Mouse (Mus musculus): ENCODE measurements around the gene Pjvk.
"Not testable (repeated sequence)": the region's sequence is repeated elsewhere in the genome, so short reads cannot be mapped to it uniquely, and the experiment has no call there.

Gene Pjvk

DNA sequence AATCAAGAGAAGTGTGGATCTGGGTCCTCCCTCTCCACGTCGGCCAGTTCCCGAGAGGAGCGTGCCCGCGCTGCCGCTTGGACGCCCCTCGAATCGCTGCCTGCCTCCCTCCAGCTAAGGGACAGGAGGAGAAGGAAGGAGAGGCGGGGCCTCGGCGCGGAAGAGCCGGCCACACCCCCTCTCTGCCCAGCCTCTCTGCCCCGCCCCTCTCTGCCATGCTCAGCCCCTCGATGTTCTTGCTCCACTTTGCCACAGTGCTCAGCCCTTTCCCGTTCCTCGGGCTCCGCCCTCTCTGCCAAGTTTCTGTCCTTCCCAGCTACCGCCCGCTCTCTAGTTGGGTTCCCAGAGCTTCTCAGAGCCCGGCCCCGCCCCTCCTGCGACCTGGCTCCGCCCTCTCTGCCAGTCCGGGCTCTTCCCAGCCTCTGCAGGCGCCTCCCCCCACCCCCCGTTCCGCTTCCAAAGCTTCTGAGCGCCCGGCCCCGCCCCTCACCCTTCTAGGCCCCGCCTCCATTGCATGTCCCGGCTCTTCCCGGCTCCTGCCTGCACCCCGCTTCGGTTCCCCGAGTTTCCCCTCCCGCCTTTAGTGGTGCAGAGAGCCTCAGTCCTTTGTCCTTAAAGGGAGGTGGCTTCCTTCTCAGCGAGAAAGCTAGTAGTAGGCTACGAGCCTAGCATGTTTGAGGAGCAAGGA lies at the start of gene Pjvk, which contains the start of gene Prkra:
Gene Pjvk, plus strand, starts transcription at position 594 of the 688 bp plus-strand sequence.
Gene Prkra, minus strand, starts transcription at position 133 of the 688 bp plus-strand sequence.
- peak; percentile 99 for DNase-seq (ENCODE audit: low read depth, low spot score)

DNA sequence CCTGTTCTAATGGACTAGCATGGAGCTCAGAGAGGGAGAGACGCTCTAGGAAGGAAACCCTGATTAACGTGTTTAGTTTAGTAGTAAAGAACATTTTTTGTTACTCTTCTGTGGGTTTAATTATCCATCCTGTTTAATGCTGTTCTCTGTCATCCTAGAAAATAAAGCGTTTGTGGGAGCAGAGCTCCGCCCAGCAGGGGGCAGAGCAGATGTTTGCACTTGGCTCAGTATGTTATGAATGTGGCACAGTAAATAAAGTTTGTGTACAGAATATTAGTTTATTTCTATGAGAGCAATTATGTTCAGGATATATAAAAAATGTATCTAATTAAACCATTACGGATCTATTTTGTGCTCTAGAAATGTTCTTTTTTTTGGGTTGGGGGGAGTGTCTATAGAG lies 49.1 kb upstream of the Pjvk start:
- DNase-seq (ENCODE audit: low read depth, low spot score), result peak; percentile 26

DNA sequence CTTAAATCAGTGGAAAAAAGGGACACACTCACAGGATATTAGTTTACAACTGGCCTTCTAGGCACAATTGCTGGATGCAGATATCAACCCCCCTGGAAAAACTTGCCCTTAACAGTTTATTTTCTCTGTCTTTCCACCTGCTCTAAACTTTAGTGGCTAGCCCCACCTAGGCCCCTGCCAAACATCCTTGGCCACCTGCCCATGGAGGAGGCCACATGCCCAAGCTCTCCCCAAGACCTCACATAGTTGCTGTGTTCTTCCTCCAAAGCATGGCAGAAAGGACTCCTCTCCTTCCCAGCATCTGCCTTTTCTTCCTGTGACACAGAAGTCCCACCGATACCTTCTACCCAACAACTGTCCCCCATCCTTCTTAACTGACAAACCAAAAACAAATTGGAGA lies 46.0 kb upstream of the Pjvk start:
- DNase-seq (ENCODE audit: low read depth, low spot score), result no peak

DNA sequence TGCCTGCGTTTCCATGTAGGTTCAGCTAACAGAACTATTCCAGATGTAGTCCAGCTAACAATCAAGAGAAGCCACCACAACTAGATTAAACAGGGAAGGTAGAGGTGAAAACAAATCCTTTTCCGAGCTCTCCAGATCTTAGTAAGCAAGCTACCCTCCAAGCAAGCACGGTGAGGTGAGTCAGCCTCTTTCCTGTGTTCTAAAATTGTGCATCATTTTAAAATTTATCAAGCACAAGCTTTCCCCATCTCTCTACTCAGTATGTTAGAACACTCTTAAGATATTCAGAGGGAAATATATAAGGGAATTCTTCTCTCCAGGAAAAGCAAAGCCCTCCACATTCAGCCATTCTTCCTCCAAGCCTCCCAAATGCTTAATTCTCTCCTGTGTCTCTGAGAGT lies 41.6 kb upstream of the Pjvk start:
- DNase-seq (ENCODE audit: low read depth, low spot score), result peak; percentile 36

DNA sequence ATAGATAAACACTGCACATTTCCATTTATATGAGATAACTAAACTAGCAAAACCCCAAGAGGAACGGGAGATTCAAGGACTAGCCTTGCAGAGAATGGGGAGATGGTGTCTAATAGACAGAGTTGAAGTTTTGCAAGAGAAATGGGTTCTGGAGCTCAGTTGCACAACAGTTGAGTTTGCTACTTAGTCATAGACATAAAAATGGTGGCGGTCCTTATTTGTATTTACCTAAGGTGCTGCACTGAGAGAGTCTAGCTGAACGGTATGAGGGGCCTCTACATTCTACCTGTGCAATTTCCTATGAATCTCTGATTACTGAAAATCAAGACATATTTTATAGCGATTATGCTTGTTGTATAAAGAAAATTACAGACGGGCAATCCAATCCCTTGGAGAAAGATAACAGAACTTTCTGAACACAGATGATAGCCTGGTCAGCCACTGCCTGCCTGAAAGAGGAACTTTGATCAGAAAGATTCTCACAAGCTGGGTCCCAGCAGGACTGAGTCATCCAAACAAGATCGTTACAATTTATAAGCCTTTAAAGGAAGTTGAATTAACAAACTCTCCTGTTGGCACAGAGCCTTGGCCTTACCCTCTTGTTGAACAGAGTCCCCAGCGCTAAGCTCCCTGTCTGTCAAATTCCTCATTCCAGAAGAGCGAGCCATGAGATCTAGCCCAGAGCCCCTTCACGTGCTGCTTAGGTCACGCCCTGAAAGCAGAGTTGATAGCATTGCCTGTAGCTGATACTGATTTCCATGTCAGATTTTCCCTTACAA lies 37.8 kb upstream of the Pjvk start:
- no peak for DNase-seq (ENCODE audit: low read depth, low spot score)

DNA sequence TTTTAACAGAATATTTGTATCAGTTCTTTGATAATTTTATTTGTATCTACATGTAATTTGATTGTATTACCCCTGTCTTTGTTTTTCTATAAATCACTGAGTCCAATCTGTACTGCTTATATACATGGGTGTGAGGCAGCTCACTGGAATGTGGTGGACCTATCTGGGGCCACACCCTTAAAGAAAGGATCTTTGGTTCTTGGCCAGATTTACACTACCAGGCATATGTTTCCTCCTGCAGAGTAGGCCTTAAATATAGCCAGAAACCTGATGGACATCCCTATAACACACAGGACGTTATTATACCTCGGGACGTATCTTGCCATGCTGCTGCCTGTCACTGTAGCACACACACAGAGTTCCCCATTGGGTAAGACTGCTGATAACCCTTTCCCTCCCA lies 36.3 kb upstream of the Pjvk start:
- no peak for DNase-seq (ENCODE audit: low read depth, low spot score)

DNA sequence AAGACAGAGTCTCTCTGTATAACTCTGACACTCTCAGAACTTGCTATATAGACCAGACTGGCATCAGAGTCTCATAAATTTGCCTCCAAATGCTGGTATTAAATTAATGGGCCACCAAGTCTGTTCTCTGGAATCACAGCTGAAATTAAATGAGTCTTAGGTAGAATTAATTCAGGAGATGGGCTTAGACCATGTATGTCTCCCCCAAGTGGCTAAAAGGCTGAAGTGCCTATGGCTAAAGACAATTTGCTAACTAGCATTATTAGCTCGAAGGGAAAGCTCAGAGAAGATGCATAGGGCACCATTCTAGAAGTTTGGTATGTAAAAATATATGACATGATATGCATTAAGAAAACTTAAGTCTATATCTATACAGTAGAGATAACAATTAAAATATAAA lies 30.2 kb upstream of the Pjvk start:
- peak; percentile 78 for DNase-seq (ENCODE audit: low read depth, low spot score)

DNA sequence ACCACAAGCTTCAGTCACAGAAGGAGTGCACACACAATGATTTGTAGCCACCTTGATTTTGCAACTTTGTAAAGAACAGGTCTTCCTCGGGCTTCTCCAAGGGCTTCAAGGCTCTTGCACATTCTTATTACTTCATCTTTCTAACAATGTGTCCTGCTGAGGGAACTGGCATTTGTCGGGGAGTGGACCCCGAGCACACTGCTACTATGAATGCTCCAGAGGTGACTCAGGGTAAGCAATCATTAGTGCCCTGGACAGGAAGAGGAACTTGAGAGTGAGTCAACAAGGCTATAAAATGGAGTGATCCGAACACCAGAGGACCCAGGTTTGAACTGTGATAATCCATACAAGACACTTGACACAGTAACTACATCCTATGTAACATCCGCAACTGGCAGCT lies 28.1 kb upstream of the Pjvk start:
- DNase-seq (ENCODE audit: low read depth, low spot score), result no peak

DNA sequence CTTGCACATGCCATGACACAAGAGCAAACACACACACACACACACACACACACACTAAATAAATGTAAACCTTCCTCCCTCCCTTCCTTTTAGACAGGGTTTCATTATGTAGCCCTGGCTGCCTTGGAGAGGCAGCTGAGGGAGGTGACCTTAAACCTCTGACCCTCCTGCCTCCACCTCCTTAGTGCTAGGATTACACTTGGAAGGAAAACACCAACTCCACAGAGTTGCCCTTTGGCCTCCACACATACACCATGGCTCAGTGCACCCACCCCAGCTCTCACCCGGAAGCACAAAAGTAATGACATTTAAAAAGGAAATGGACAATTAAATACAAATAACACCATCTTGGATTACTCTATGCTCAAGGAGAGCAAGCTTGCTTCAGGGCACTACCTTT lies 26.6 kb upstream of the Pjvk start:
- no peak for DNase-seq (ENCODE audit: low read depth, low spot score)

DNA sequence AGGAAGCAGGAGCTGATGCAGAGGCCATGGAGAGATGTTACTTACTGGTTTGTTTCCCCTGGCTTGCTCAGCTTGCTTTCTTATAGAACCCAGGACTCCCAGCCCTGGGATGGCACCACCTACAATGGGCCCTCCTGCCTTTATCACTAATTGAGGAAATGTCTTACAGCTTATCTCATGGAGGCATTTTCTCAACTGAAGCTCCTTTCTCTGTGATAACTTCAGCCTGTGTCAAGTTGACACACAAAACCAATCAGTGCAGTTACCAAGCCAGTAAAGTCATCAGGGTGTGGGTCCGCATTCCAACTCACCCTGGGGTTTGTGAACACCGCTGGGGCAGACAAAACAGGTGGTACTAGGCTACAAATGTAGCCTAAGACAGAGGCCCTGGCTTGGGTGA lies 26.0 kb upstream of the Pjvk start:
- DNase-seq (ENCODE audit: low read depth, low spot score), result not testable (repeated sequence)

DNA sequence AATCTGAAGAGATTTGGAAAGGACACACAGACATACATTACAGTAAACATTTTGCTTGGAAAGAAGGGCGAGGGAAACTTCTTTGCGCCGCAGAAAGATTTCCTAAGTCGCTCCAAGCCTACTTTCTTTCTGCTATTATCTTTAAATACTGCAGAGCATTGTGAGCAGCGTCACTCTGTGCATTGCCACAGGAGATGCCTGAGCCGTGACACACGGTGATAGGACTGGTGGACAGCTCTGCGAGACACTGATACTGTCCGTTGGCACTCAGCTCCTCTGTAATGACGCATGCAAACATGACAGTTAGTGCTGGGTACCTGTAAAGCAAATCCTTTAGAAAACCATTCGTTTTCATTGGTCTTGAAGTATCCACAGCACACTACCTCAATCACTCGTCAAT lies 18.0 kb upstream of the Pjvk start:
- DNase-seq (ENCODE audit: low read depth, low spot score), result no peak

DNA sequence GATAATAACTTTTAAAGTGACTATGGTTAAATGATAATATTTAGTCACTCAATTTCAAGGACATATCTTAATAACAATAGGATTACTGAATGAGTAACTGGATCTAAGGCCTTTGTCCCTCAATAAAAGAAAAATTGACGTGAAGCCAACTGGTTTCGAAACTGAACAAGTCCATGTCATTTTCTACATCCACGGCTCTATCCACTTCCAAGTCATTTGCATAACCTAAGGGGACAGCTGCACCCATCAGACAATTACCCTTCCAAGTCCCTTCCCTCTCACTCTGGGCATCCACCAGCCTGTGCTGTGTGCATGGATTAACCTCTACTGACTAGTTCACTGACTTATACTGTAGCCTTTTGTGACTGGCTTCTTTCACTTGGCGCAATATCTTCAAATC lies 16.7 kb upstream of the Pjvk start:
- DNase-seq (ENCODE audit: low read depth, low spot score), result no peak

DNA sequence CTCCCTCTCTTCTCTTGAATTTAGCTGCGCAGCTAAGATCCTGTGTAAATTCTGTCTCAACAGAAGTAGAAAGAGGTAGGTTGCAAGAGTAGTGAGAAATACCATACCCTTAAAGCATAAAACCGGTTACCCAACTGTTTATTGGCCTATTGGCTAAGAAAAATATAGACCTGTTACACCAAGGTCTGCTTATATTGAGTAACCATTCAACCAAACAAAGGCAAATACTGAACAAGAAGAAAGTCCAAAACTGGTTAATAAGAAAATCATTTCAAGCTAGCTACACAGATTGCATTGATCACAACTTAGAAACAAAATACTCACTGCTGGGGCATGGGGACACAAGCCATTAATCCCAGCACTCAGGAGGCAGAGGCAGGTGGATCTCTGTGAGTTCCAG lies 8.6 kb upstream of the Pjvk start:
- DNase-seq (ENCODE audit: low read depth, low spot score), result no peak

DNA sequence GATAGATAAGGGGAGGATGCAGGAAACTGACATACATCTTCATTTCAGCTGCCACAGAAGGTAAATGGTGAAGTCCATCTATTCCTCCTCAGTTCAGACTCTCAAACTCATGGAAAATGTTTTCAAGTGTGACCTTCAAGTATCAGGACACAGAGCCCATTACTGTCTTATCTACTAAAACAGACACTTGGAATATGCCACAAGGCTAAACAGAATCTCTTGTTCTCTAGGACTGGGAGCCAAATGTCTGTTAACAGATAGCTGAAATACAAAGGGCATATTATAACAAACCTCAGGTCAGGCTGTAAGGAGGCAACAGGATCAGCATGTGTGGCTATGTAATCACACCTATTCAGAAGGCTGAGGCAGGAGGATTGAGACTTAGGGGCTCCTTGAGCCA lies 4.5 kb upstream of the Pjvk start:
- DNase-seq (ENCODE audit: low read depth, low spot score), result no peak

DNA sequence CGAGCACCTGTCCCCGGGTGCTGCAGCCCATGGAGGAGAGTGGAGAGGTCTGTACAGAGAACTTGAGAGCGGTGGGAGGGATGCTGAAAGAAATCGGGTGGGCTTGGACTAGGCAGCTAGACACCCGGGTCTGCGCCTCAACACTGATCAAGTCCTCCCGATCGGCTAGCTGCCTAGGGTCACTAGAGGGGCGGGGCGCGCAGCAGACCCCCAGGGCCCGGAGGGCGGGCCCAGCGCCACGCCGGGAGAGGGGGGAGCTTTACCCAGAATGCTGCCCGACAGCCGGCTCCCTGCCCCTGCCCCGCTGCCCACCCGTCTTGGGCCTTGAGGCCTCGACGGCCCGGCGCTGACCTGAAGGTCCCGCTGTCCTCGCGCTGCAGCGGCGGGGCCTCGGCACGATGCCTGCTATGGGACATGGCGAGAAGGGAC lies 821 bp upstream of the Pjvk start:
- peak; percentile 28 for DNase-seq (ENCODE audit: low read depth, low spot score)

DNA sequence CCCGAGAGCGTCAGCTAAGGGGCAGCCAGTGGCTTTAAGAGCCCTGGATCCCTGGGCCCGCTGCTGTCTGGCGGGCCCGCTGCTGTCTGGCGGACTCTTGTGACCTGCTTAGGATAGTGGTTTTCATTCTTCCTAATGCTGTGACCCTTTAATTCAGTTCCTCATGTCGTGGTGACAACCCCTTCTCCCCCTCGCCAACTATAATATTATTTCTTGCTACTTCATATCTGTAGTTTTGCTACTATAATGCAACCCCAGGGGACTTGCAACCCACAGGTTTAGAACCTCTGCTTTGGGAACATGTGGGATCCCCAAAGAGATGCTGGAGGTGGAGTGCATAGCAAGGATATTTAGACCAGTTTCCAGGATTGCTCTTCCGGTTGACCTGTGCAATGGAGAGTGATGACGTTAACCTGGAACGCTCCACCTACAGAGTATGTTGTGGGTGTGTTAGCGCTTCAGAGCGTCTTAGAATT lies 428 bp downstream of the Pjvk start:
- peak; percentile 55 for DNase-seq (ENCODE audit: low read depth, low spot score)

DNA sequence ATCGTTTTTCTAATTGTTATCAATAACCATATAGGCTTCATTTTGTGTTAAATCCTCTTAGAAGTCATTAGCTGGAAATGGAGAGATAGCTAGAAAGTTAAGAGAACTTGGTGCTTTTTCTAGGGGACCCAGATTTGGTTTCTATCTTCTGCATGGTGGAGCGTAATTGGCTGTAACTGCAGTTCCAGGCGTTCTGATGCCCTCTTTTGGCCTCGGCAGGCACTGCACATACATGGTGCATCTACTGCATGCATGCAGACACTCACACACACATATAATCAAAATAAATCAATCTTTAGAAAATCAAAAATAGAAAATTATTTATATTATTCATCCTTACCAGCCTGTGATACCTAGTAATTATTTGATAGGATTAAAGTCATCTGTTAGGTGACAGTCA lies 4.8 kb downstream of the Pjvk start:
- no peak for DNase-seq (ENCODE audit: low read depth, low spot score)

DNA sequence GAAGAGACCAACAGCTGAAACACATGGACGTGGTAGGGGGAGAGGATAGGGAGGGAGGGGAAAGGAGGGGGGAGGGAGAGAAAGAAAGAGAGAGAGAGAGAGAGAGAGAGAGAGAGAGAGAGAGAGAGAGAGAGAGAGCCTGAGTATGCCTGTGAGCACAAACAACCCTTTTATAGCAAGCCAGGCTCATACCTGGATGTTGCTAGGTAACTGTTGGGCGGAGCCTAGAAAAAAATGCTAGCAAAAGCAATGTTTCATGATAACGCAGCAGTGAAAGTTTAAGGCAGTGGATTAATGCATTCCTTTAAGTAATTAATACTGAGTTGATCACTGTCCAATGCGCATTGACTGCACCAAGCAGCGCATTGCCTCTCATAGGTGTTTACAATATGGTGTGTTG lies 6.4 kb downstream of the Pjvk start:
- DNase-seq (ENCODE audit: low read depth, low spot score), result no peak

DNA sequence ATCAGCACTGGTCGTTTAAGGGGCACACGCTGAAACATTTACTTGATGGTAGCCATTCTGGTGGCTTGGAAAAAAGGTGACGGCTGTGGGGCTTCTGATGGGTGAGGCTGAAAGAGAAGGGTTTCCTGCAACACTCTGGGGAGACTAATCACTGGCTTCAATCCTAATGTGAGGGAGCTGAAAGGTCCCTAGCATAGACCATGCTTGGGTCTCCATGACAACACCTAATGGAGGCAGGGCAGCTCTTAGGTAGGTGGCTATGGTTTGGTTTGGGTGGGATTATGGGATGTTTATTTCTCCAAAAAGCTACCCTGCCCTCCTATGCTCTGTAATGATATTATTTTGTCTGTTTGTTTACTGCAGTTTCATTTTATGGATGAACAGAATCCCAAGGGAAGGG lies 7.2 kb downstream of the Pjvk start:
- no peak for DNase-seq (ENCODE audit: low read depth, low spot score)

DNA sequence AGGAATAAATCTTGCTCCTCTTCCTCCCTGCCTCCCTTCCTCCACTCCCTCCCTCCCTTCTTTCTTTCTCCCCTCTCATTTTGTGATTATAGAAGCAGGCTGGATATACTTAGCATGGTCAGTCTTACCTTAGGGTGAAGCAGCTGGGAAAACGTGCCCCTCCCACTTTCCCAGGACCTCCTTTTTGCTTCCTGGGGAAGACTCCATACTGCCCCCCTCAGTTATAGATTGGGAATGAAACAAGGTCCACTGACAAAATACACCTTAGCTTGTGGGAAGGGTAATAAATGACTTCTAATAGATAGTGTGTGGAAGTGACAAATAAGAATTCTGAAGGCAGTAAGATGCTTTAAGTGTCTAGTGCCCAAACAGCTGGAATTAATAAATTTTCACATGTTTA lies 7.7 kb downstream of the Pjvk start:
- DNase-seq (ENCODE audit: low read depth, low spot score), result peak; percentile 22

DNA sequence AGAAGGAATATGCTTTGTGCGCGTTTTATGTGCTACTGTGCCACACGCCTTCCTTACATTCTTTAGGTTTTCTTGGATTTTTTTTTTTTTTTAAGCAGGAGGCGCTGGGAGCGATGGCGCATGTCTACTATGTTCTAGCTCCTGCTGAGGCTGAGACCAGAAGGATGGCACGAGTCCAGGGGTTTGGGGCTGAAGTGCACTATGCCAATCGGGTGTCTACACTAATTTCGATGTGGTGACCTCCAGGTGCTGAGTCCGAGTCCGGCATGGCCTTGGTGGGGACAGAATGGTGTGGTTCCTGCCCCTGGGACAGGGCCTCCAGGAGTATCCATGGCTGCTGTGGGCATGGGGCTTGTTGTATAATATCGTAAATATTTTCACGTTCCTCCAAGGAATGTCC lies 10.3 kb downstream of the Pjvk start:
- no peak for DNase-seq (ENCODE audit: low read depth, low spot score)

DNA sequence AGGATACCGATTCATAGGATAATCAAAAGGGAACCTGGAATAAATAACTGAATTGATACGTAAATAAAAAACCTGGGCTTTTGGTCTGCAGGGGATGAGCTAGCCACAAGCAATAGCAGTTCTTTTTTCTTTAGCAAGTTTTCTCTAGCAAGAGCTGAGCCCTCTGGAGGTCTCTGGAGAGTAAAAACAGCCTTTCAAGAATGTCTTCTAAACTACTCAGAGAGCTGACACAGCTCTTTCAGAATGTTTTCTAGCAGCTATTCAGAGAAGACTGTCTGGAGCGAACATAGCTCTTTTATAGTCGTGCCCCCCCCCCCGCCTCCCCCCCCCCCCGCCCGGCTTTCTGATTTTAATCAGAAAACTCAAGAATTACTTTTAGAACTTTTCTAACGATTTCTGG lies 11.1 kb downstream of the Pjvk start:
- no peak for DNase-seq (ENCODE audit: low read depth, low spot score)

DNA sequence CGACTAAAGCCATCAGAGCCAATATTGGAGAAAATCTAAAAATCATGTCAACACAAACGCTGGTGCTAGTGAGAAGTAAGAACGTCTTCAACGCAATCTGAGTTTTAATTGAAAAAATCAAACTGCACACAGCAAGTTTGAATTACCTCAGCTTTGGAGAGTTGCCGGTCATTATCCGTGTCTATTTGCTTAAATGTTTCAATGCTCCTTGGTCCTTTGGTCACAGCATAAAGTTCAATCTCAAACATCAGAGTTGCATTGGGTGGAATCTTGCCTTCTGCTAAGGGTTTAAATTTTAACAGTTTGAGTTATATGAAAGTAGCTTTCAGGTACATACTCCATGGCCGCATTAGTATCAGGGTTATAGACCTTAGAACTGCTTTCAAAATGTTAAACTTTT lies 17.3 kb downstream of the Pjvk start:
- no peak for DNase-seq (ENCODE audit: low read depth, low spot score)

Data from brain, adult 2 months (tissue).